Comparison of ENCODE assay signal across 22 mouse cellular contexts in genomic region chr11:83873509-83873908, GRCm38 (mm10). TPM values are rescaled to one million over a fixed set of nuclear protein-coding genes. Genes with fewer than 3 reads are reported as not detected.
DNase-seq lines count a peak whose midpoint lies in the region; ATAC-seq and TF ChIP-seq lines count a peak whose summit lies in the region.
"Had no signal": no experiment of that assay in that cellular context is flagged by ENCODE, and none has a peak within 500 bp of the region (broad histone marks: within the 10 kb centered on the region; RNA-seq: fewer than 3 reads in every experiment).

No protein-coding gene starts in this region.

- 0 out of 2 replicates have a peak, but pooled peaks cover 11% of the 10 kb centered on the region for H3K4me1 ChIP-seq in lung, embryonic 14.5 days (ENCODE audit: insufficient read depth)
- peaks cover 12% of the 10 kb centered on the region for H3K4me1 ChIP-seq in lung, embryonic 16.5 days (replicated peaks; ENCODE audit: control insufficient read depth, insufficient read depth, low read length)
- H3K4me1 ChIP-seq in forebrain, embryonic 15.5 days: no peaks in the 10 kb centered on the region
- peaks cover 19% of the 10 kb centered on the region for H3K4me1 ChIP-seq in heart, embryonic 12.5 days (replicated peaks)
- H3K4me1 ChIP-seq: embryonic facial prominence, embryonic 13.5 days; neural tube, embryonic 12.5 days had no signal

- no peaks in the 10 kb centered on the region for H3K9me3 ChIP-seq in lung, embryonic 14.5 days (ENCODE audit: low read depth, low read length)
- no peaks in the 10 kb centered on the region for H3K9me3 ChIP-seq in lung, embryonic 16.5 days (ENCODE audit: control insufficient read depth, low read length)
- no peaks in the 10 kb centered on the region for H3K9me3 ChIP-seq in forebrain, embryonic 15.5 days
- H3K9me3 ChIP-seq in heart, embryonic 12.5 days (replicated peaks): no peaks in the 10 kb centered on the region
- H3K9me3 ChIP-seq: embryonic facial prominence, embryonic 13.5 days; limb, embryonic 13.5 days; liver, embryonic 13.5 days; midbrain, embryonic 12.5 days; neural tube, embryonic 12.5 days had no signal

- peak; percentile 30 for DNase-seq in adrenal gland, adult 2 months
- DNase-seq in adrenal gland, adult 8-10 months: no peak
- DNase-seq in lung, embryonic 14.5 days: peak; percentile 55
- no peak for DNase-seq in lung, postnatal 14 days
- no peak for DNase-seq in spleen, adult 18-20 months
- DNase-seq: cerebellum, adult 11 months; cerebellum, postnatal 10 days; gastrocnemius, postnatal 25 days; layer of hippocampus, postnatal 36 days; liver, embryonic 13.5 days; thymus, postnatal 25 days had no signal

- 54% methylated on average over 9 of the region's 9 CpGs for WGBS in lung, embryonic 14.5 days
- WGBS in lung, embryonic 16.5 days: 40% methylated on average over 9 of the region's 9 CpGs
- WGBS in forebrain, embryonic 15.5 days: 84% methylated on average over 9 of the region's 9 CpGs
- 76% methylated on average over 9 of the region's 9 CpGs for WGBS in heart, embryonic 12.5 days

- H3K4me2 ChIP-seq in lung, embryonic 14.5 days: no peak overlapping the region
- H3K4me2 ChIP-seq in lung, embryonic 16.5 days (ENCODE audit: low read depth, low read length): no peak overlapping the region
- no peak overlapping the region for H3K4me2 ChIP-seq in forebrain, embryonic 15.5 days (replicated peaks)
- no peak overlapping the region for H3K4me2 ChIP-seq in heart, embryonic 12.5 days
- H3K4me2 ChIP-seq: embryonic facial prominence, embryonic 13.5 days; limb, embryonic 13.5 days; liver, embryonic 13.5 days; midbrain, embryonic 12.5 days; neural tube, embryonic 12.5 days had no signal

- no peak for ATAC-seq in lung, embryonic 14.5 days (ENCODE audit: insufficient read depth)
- no peak for ATAC-seq in lung, embryonic 16.5 days (ENCODE audit: low read depth)
- ATAC-seq in forebrain, embryonic 15.5 days (replicated peaks): no peak
- no peak for ATAC-seq in heart, embryonic 12.5 days (ENCODE audit: insufficient number of reproducible peaks, low FRiP score)
- ATAC-seq: activated CD4-positive, CD25-positive, alpha-beta regulatory T cell, adult 4 months; CD4-positive, CD25-positive, alpha-beta regulatory T cell, adult 4 months; forebrain, embryonic 16.5 days had no signal

- no peaks in the 10 kb centered on the region for H3K27me3 ChIP-seq in lung, embryonic 14.5 days (ENCODE audit: insufficient read depth, low read length)
- H3K27me3 ChIP-seq in lung, embryonic 16.5 days (ENCODE audit: control insufficient read depth, insufficient read depth, low read depth, low read length): no peaks in the 10 kb centered on the region
- H3K27me3 ChIP-seq in forebrain, embryonic 15.5 days: no peaks in the 10 kb centered on the region
- no peaks in the 10 kb centered on the region; the same call in 1 of the 2 replicates for H3K27me3 ChIP-seq in heart, embryonic 12.5 days (replicated peaks)
- H3K27me3 ChIP-seq: embryonic facial prominence, embryonic 13.5 days; liver, embryonic 13.5 days had no signal

- H3K27ac ChIP-seq in lung, embryonic 14.5 days (ENCODE audit: low read depth): no peak overlapping the region
- peak overlapping the region; percentile 62 for H3K27ac ChIP-seq in lung, embryonic 16.5 days (ENCODE audit: low read length)
- no peak overlapping the region for H3K27ac ChIP-seq in forebrain, embryonic 15.5 days (replicated peaks)
- H3K27ac ChIP-seq in heart, embryonic 12.5 days (ENCODE audit: poor library complexity, severe bottlenecking): no peak overlapping the region
- H3K27ac ChIP-seq: embryonic facial prominence, embryonic 13.5 days; limb, embryonic 13.5 days; liver, embryonic 13.5 days; midbrain, embryonic 12.5 days; neural tube, embryonic 12.5 days had no signal

- no peaks in the 10 kb centered on the region for H3K36me3 ChIP-seq in lung, embryonic 14.5 days (ENCODE audit: insufficient read depth)
- H3K36me3 ChIP-seq in lung, embryonic 16.5 days (ENCODE audit: control insufficient read depth, insufficient read depth, low read length): no peaks in the 10 kb centered on the region
- no peaks in the 10 kb centered on the region for H3K36me3 ChIP-seq in forebrain, embryonic 15.5 days
- no peaks in the 10 kb centered on the region for H3K36me3 ChIP-seq in heart, embryonic 12.5 days
- H3K36me3 ChIP-seq: embryonic facial prominence, embryonic 13.5 days; limb, embryonic 13.5 days; liver, embryonic 13.5 days; midbrain, embryonic 12.5 days; neural tube, embryonic 12.5 days had no signal

- no peak overlapping the region for H3K4me3 ChIP-seq in lung, embryonic 14.5 days (ENCODE audit: low read depth, low read length)
- H3K4me3 ChIP-seq in lung, embryonic 16.5 days (ENCODE audit: low read length): no peak overlapping the region
- H3K4me3 ChIP-seq in forebrain, embryonic 15.5 days: no peak overlapping the region
- no peak overlapping the region for H3K4me3 ChIP-seq in heart, embryonic 12.5 days
- H3K4me3 ChIP-seq: embryonic facial prominence, embryonic 13.5 days; limb, embryonic 13.5 days; liver, embryonic 13.5 days; midbrain, embryonic 12.5 days; neural tube, embryonic 12.5 days had no signal

- no peak for TF ChIP-seq CTCF in lung, embryonic 14.5 days (IDR thresholded peaks at IDR 0.05; ENCODE audit: low read depth)

- no peak overlapping the region for H3K9ac ChIP-seq in lung, embryonic 14.5 days
- no peak overlapping the region for H3K9ac ChIP-seq in lung, embryonic 16.5 days (ENCODE audit: low read length)
- H3K9ac ChIP-seq in forebrain, embryonic 15.5 days (replicated peaks): no peak overlapping the region
- H3K9ac ChIP-seq in heart, embryonic 12.5 days: no peak overlapping the region
- H3K9ac ChIP-seq: embryonic facial prominence, embryonic 13.5 days; limb, embryonic 13.5 days; liver, embryonic 13.5 days; midbrain, embryonic 12.5 days; neural tube, embryonic 12.5 days had no signal

RNA-seq across cellular contexts. Expression of gene Hnf1b, which starts 23.6 kb away (rescaled TPM):
- total RNA-seq in adrenal gland, adult 2 months (2021): not detected
- polyA plus RNA-seq in adrenal gland, adult 2 months (2012; rRNA removed): 0.26 and 0.53 TPM in 2 replicates
- under 1 TPM in 2 of 4 experiments, not detected in 2; 0.11 to 0.12 TPM for total RNA-seq in adrenal gland, adult 8-10 months (2022)
- polyA plus RNA-seq in lung, embryonic 14.5 days (2014; fragmentation: Nextera tagmentation; extraction: Ambion mirVana): 10.9 and 11.4 TPM in 2 replicates
- polyA plus RNA-seq in lung, embryonic 16.5 days (2015; fragmentation: Nextera tagmentation; extraction: Ambion mirVana): 9.1 and 11.7 TPM in 2 replicates
- polyA plus RNA-seq in forebrain, embryonic 15.5 days (2015; fragmentation: Nextera tagmentation; extraction: Ambion mirVana): 0.08 TPM in 1 of 2 replicates, not detected in the other
- 0.09 and 0.24 TPM in 2 replicates for polyA plus RNA-seq in heart, embryonic 12.5 days (2016; fragmentation: Nextera tagmentation; extraction: Ambion mirVana)
- total RNA-seq: gastrocnemius, postnatal 25 days; heart, adult 8-10 months had no signal
- polyA plus RNA-seq: activated CD4-positive, CD25-positive, alpha-beta regulatory T cell, adult 4 months; CD4-positive, CD25-positive, alpha-beta regulatory T cell, adult 4 months; embryonic facial prominence, embryonic 13.5 days; limb, embryonic 13.5 days; midbrain, embryonic 12.5 days had no signal

Comparison
In these comparisons a context has a peak if more than half of its experiments do, and no peak if none do; other contexts are left out.
1. DNase-seq: peak in adrenal gland, adult 2 months (single experiment) and lung, embryonic 14.5 days (single experiment); none in adrenal gland, adult 8-10 months (single experiment), lung, postnatal 14 days (single experiment) and spleen, adult 18-20 months (0 of 2).